Mouse (Mus musculus) spleen, postnatal 36 days (tissue): ENCODE results near the gene Natd1.
"Not testable (repeated sequence)": the region's sequence is repeated elsewhere in the genome, so short reads cannot be mapped to it uniquely, and the experiment has no call there.

Source experiments
- DNase-seq, 2 experiments: peaks; one replicate each; pipeline ENCODE4 v3.0.0; 2022; ENCODE audit warnings: low spot score in 2 of 2, mixed read lengths in 1 of 2

The Natd1 gene

DNA sequence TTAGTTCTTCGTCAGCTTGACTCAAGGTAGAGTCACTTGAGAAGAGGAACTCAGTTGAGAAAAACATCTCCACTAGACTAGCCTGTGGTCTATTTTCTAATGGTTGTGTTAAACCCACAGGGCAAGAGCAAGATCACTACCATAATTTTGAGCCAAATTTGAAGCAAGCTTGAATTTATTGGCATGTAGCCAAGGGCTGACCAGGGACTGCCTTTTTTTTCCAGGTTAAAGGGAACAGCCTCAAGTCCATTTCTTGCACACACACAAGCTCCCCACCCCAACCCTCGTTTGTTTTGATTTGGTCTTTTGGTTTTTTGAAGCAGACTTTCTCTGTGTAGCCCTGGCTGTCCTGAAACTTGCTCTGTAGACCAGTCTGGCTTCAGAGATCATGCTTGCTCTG, 24.7 kb downstream of the Natd1 start:
- DNase-seq = no peak

DNA sequence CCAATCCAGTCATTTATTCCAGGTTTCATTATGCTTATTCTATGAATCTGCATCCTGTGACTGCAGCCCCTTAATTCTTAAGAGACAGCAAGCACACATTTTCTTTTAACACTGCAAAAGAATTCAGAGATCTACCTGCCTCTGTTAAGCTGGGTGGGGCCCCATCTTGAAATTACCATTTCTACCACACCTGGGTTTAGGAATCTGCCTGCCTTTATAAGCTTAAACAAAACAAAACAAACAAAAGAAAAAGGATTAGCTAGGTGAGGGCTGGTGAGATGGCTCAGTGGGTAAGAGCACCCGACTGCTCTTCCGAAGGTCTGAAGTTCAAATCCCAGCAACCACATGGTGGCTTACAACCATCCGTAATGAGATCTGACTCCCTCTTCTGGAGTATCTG, 27.6 kb downstream of the Natd1 start:
- not testable (repeated sequence) for DNase-seq

DNA sequence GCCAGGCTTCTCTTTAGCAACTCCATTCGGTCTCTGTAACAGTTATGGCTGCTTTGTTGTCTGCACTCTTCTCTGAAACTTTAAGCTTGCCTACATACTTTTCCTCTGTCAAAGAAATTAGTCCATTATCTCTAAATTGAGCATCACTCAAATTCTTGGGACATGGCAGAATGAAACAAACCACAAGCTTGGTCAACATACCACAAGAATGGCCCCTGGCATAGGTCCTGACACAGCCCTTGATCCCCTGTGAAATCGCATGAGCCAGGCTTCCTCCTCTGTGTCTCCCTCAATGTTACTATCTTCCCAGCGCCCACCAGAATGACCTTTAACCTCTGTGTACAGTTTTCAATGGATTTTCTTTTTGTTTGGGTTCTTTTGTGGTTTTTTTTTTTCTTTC, 32.2 kb downstream of the Natd1 start:
- no peak for DNase-seq

DNA sequence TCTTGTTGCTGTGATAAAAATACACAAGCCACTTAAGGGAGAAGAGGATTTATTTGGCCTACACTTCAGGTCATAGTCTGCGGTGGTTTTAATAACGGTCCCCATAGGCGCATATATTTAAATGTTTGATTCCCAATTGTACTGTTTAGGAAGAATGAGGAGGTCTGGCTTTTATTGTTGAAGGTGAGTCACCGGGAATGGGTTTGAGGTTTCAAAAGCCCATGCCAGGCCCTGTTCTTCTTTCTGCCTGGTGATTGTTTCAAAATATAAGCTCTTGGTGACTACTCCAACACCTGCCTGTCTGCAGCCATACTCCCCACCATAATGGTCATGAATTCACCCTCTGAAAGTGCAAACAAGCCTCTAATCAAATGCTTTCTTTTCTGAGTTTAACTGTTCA, 34.0 kb downstream of the Natd1 start:
- no peak for DNase-seq

DNA sequence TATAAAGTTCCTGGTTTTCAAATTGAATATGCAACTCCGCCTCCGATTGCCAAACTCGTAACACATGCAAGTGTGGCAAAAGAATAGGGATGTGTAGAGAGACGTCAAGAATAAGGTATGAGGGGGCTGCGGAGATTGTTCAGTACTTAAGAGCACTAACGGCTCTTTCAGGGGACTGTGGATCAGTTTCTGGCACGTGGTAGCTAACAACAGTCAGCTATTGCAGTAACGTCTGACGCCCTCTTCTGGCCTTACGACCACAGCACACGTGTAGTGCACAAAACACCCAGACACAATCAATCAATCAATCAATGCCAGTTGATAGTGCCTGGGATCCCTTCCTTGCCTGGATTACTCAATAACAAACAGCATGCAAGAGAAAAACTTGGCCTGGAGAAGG, 35.1 kb downstream of the Natd1 start:
- DNase-seq = peak; percentile 34 to 50

DNA sequence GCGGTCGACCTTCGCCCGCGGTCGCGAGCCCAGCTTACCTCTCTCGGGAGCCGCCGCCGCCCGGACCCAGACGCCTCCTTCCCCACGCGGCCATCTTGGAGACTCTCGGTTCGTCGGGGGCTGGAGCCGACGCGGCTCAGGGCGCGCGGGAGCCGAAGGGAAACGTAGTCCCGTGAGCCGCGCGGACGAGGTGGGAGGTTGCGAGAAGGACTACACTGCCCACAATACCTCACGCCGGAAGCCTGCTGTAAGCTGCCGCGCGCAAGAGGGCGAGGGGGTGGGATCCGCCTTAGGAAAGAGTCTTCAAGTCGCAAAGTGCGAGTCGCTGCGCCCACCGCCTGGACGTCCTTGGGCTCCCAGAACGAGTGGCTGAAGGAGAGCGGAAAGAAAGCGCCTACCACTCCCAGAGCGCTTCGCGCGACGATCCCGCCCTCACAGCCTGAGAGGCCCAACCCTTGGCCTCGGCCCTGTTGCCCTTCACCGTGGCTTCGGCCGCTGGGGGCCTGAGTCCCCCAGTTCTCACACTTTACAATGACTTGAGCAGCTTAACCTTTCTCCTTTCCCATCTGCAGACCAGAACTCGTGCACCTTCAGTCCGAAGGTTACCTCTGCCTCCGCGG, 35.8 kb downstream of the Natd1 start, which contains the start of gene Tmem11:
Gene Tmem11 (minus strand): TSS at position 598 of the 620 bp plus-strand sequence.
- peak; percentile 95 to 96 for DNase-seq

DNA sequence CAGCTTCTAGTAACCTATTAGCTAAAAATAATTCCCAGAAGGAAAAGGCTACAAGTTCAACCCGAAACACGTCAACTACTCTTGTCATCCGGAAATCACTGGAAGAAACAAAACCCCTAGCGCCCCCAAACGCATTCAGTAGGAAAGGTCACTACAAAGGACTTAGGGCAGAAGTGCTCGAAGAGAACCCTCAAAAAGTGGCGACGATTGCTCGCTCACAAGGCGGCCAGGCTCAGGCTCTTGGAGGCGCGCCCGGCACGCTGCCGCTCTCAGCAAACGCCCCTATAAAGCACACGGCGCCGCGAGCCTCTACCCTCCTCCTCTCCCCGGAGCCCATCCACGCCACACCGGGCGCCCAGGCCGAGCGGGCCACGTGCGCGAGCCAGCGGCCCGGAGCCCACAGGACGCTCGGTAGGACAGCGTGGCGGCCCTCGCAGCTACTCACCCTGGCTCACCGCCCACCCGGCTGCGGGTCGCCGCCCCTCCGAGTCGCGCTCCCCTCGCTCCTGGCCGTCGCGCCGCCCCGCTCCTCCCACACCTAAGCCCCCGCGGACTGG, 36.4 kb downstream of the Natd1 start:
- DNase-seq = peak; percentile 29 to 60

DNA sequence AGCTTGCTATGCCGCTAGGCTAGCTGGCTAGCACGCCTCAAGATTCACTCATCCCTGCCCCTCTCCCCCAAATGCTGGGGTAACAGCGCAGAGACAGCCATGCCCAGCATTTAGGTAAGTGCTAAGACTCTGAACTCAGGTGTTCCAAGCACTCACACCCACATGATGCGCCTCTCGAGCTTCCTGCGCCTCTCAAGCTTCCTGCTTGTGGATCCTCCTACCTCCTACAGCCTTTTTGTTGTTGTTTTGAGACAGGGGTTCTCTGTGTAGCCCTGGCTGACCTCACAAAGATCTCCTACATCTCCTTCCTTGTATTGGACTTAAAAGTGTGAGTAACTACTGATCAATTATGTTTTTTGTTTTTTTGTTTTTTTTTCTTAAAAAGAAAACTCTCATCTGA, 41.4 kb downstream of the Natd1 start:
- no peak for DNase-seq

DNA sequence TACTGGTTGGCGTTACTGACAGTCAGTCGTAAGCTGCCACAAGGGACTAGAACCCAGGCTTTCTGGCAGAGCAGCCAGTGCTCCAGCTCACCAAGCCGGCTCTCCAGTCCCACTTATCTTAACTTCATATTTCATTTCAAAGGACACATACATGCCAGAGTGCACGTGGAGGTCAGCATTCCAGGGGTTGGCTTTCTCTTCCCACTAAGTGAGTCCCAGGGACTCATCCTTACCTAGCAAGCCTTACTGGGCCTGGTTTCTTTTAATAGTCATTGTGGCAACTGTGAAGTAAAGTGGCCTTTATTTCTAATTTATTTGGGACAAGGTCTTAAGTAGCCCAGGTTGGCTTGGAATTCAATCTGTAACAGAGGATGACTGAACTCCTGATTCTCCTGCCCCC, 43.1 kb downstream of the Natd1 start:
- no peak for DNase-seq

DNA sequence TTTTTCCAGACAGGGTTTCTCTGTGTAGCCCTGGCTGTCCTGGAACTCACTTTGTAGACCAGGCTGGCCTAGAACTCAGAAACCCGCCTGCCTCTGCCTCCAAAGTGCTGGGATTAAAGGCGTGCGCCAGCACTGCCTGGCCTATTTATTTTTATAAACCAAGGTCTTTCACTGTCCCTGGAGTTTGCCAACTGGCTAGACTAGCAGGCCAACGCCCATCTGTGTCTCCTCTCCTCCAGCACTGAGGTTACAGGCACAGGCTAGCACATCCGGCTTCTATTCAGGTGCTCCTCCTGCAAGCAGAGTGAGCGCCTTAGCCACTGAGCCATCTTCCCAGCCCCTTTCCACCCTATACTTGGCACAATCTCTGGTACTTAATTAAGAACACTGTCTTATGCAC, 45.1 kb downstream of the Natd1 start:
- not testable (repeated sequence) for DNase-seq

DNA sequence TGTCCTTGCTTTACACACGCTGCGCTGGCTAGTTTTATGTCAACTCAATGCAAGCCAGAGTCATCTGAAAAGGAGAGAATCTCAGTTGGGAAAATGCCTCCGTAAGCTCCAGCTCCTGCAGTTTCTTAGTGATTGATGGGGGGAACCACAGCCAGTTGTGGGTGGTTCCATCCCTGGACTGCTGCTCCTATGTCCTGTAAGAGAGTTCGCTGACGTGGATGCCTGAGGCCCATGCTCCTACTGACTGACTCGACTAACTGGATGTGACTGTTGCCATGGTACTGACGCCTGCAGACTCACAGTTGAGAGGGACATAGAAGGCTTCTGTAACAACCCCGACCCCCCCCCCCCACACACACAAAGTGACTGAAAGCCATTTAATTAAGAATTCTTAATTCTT, 46.6 kb downstream of the Natd1 start:
- DNase-seq = no peak

DNA sequence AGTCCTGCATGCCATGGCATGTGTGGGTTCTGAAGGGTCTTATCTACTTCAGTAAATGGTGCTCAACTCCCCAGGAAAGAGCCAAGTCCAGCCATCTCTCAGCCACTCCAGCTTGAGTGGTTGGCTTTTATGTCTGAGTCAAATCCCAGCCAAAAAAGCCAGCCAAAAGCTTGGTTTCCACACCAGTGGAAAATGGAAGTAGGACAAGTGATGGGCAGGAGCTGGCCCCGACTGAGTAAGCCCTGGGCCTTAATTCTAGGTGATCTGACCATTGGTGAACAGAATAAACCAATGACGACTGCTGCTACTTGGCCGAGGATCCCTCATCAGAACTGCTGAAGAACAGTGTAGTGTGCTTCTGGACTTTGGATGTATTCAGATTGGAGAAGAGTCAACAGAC, 47.1 kb downstream of the Natd1 start:
- no peak for DNase-seq

DNA sequence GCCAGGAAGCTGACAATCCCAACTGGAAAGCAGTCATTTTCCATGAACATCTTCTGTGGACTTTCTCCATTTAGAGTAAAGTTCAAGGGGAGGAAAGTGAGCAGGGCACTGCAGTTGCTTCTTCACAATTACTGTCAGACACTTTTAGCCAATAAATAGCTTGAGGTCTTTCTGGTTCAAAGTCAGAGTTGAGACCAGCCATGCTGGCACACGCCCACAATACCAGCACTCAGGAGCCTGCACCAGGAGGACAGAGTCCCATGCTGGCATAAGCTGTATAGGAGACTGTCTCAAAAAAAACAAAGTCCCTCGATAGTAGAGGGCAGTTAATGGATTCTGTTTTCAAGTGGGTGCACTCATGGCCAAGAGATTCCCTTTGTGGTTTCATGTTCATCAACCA, 48.5 kb downstream of the Natd1 start:
- DNase-seq = no peak

DNA sequence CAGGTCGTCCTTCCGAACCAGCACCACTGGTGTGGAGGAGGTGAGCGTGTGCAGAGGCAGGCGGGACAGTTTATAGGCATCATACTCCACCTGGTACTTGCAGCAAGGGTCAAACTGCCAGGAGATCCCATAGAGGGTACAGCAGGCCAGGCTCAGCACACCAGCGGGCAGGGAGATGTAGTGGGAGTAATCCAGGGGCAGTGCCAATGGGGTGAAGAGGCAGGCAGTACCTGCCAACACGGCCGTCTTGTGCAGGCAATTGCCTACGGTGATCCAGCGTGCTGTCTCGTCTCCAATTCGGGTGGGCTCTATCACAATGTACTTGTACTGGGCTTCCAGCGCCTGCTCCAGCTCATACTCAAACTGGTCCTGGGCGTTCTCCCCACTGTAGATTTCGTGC, 49.6 kb downstream of the Natd1 start:
- DNase-seq = no peak

DNA sequence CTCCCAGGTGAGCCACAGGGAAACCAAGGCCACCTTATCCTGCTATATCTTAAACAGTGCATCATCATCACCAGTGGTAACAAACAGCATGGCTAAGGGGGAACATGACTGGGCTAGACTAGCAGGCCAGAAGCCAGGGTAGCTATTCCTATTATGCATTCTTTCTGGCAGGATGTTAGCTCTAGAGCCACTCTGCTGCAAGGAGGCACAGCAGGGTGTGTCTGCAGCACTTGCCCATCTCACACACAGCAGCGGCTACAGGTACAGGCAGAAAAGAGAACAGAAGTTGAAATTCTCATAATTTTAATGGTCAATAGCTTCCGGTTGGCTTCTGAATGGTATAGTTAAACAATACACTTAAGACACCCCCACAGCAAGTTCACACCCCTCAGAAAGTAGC, 50.4 kb downstream of the Natd1 start:
- no peak for DNase-seq

DNA sequence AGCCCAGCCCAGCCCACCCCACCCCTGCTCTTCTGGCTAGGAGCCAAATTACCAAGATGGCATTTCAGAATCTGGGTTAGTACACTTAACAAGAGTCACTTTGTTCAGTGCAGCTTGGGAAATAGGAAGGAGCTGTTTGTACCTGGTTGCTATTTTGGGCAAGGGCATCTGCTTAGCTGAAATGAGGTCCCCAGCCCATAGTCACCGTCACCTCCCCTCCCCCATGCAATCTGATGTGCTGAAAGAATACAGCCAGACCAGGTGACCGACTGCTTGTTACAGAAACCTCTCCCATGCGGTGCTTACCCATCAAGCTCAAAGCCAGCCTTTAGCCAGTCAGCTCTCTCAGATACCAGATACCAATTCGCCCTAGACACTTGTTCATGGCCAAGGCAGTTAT, 51.4 kb downstream of the Natd1 start:
- DNase-seq = no peak

DNA sequence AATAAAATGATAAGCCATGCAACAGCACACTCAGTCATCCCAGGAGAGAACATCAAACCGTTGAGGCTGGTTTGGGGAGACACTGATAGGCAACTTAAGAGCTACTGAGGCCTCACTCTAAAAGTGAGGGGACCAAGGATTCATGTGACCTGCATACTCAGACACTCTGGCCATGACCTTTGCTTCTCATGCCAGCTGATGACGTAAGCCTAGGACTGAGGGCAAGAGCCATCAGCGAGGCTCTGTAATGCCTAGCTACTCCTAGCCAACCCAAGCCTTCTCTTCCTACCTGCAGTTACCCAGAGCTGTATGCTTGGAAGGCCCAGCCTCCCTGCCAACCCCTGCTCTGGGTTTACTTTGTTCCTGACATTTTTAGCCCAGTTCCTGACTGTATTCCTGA, 52.6 kb downstream of the Natd1 start:
- no peak for DNase-seq

DNA sequence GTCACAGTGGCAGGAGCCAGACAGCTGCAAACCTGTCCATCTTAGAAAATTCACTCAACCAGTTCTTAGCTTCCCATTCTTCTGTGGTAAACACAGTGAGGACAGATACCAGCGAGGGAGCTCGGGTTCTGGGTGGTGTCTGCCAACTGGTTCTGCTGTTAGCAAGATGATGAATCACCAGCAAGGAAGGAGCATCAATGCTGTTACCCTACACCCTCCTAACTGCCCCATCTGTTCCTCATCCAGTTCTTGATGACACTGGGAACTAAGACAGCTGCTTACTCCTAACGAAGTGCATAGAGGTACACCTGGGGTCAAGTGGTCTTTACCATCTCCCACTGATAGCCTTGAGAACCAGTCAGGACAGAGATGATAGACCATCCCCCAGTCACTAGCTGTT, 58.0 kb downstream of the Natd1 start:
- no peak for DNase-seq
